Mouse (Mus musculus) c-Kit-positive CD71-negative TER-119-negative erythroid progenitor cells, embryonic 14.5 days (primary cell): ENCODE data around the gene Olfr1360.

ENCODE experiments used
- DNase-seq: peaks from one replicate; pipeline ENCODE4 v3.0.0-alpha.2; 2013; ENCODE audit warnings: low read depth

The Olfr1360 gene

DNA sequence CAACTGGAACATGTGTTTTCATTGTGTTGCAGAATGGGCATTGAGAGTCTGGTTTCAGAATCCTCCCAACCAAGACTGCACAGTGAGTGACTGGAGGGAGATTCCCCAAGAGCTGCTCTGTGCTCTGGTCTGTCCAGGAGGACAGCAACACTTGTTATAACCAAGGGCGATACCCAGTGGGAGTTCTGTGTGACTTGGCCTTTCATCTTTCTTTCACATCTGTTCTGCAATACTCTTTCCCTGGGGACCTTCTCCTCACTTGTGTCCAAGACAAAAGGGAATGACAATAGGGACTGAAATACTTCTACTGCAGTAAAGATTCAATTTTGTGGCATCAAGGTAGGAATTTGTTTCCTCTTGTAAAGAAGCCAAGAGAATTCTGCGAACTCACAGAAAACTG is 34.8 kb downstream of the Olfr1360 start, which contains the start of gene Olfr11:
TSS of gene Olfr11 (minus strand) at position 101 of the 400 bp plus-strand sequence.
- no peak for DNase-seq
